Mouse (Mus musculus) brain, embryonic 14.5 days (tissue): Measurements from ENCODE around the gene Sgpp1.

Source experiments
- CTCF ChIP-seq: fragments of 200-500 bp; IDR thresholded peaks from 2 replicates; pipeline ENCODE4 v1.5.1; 2012; ENCODE audit warnings: inconsistent platforms, mild to moderate bottlenecking, moderate library complexity, borderline replicate concordance; ENCODE audit not compliant: insufficient read depth, insufficient read length; ENCODE audit errors: extremely low read depth
- POLR2A ChIP-seq: fragments of 200-500 bp; IDR thresholded peaks from 2 replicates; pipeline ENCODE4 v1.6.1; 2012; ENCODE audit warnings: mild to moderate bottlenecking, inconsistent platforms, borderline replicate concordance; ENCODE audit not compliant: poor library complexity, insufficient read depth, insufficient read length, severe bottlenecking; ENCODE audit errors: extremely low read depth

DNA sequence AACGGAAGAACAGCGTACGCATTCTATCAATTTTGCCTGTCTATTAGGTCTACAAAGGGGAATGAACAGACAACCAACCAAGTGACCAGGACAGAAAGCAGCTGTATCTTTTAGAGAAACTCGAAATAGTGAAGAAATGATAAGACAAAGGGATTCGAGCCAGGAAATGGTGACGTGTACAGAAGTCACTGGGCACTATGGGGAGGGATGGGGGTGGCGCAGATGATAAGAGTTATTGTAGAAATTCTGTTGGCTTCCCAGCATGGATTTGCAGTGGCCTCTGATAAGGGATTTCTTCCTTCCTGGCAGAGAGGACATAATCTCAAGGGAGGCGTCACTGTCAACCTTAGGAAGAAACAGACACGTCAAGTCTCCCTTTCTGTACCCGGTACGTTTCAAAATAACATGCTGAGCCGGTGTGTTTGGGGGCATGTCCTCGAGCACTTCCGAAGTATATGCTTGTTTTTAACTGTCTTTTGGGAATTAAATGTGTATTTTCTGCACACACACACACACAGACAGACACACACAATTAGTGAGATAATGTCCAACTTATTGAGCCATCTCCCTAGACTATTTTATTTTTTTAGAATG, 10.3 kb upstream of the Sgpp1 start:
- no peak for TF ChIP-seq CTCF
- TF ChIP-seq POLR2A = no peak
